Mouse (Mus musculus): ENCODE measurements around the gene Vwf.

- TF ChIP-seq CTCF (IDR thresholded peaks at IDR 0.05; ENCODE audit: low read depth, low read length): no peak
- TF ChIP-seq POLR2A (IDR thresholded peaks at IDR 0.05; ENCODE audit: insufficient read depth, low read length): no peak
Measured at GRCm38 (mm10) chr6:125515503-125516315, 30.9 kb upstream of the Vwf start.

Data from ES-Bruce4 (cell line).